Mouse (Mus musculus) lung, postnatal 0 days (tissue): ENCODE results near the gene Slc43a3.

Source experiments
- CTCF ChIP-seq: IDR thresholded peaks from 2 replicates; pipeline ENCODE4 v1.5.1; 2016; ENCODE audit warnings: antibody characterized with exemption, mild to moderate bottlenecking
- EP300 ChIP-seq: IDR thresholded peaks from 2 replicates; pipeline ENCODE4 v1.6.1; 2016; ENCODE audit warnings: antibody characterized with exemption, mild to moderate bottlenecking, control low read depth

GRCm38 (mm10) chr2:84955435-84955834 lies 19.1 kb downstream of the Slc43a3 start:
- TF ChIP-seq CTCF, result no peak
- no peak for TF ChIP-seq EP300
